24 mouse cellular contexts compared by ENCODE assay signal in the genomic region with DNA sequence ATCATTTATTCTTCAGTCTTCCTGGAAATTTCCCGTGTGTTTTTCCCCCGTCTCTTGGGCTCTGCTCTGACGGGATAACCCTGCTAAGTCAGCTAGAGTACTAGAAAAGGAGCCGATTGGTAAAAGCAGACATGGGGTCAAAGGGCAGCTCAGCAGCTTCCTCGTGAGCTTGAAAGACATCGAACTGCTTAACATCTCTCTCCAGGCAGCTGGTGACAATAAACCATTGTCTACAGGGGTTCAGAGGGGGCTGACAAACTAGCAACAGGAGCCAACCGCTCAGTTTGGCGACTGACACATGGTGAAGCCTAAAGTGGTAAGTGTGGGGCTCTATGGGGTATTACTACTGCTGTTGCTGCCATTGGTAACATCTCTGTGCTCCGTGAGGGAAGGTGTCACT. TPM values are rescaled to one million over a fixed set of nuclear protein-coding genes. Genes with fewer than 3 reads are reported as not detected.
DNase-seq lines count a peak whose midpoint lies in the region; ATAC-seq and TF ChIP-seq lines count a peak whose summit lies in the region.
"Had no signal": no experiment of that assay in that cellular context is flagged by ENCODE, and none has a peak within 500 bp of the region (broad histone marks: within the 10 kb centered on the region; RNA-seq: fewer than 3 reads in every experiment).

No protein-coding gene starts in this region.

- no peak overlapping the region for H3K4me3 ChIP-seq in midbrain, embryonic 11.5 days (ENCODE audit: low read depth, low read length)
- no peak overlapping the region for H3K4me3 ChIP-seq in midbrain, embryonic 14.5 days (replicated peaks; ENCODE audit: low read depth, low read length)
- H3K4me3 ChIP-seq in limb, embryonic 10.5 days: no peak overlapping the region
- no peak overlapping the region for H3K4me3 ChIP-seq in left cerebral cortex, adult 2 months
- H3K4me3 ChIP-seq in forebrain, embryonic 14.5 days (ENCODE audit: low read depth, low read length): no peak overlapping the region
- H3K4me3 ChIP-seq: heart, adult 2 months; heart, embryonic 13.5 days; liver, embryonic 13.5 days; megakaryocyte, embryonic 14.5 days; stomach, embryonic 15.5 days had no signal

- 3% methylated on average over 9 of the region's 9 CpGs for WGBS in midbrain, embryonic 11.5 days
- 6% methylated on average over 9 of the region's 9 CpGs for WGBS in midbrain, embryonic 14.5 days
- 7% methylated on average over 9 of the region's 9 CpGs for whole genome bisulfite sequencing in limb, embryonic 10.5 days
- WGBS in forebrain, embryonic 14.5 days: 14% methylated on average over 9 of the region's 9 CpGs

- no peak overlapping the region for H3K4me2 ChIP-seq in midbrain, embryonic 11.5 days
- H3K4me2 ChIP-seq in midbrain, embryonic 14.5 days (ENCODE audit: low read length): no peak overlapping the region
- no peak overlapping the region for H3K4me2 ChIP-seq in forebrain, embryonic 14.5 days (ENCODE audit: low read length)
- H3K4me2 ChIP-seq: heart, embryonic 13.5 days; hindbrain, embryonic 14.5 days; liver, embryonic 13.5 days; stomach, embryonic 15.5 days had no signal

- intact Hi-C loops in left cerebral cortex, adult 2 months (cut with DNase I): no loop called here

- TF ChIP-seq CTCF in left cerebral cortex, adult 2 months (IDR thresholded peaks at IDR 0.05): no peak

- H3K27ac ChIP-seq in midbrain, embryonic 11.5 days (ENCODE audit: low read depth, low read length): no peak overlapping the region
- no peak overlapping the region for H3K27ac ChIP-seq in midbrain, embryonic 14.5 days (replicated peaks; ENCODE audit: low read depth, low read length)
- peak overlapping the region; percentile 70; the same call in 1 of the 2 replicates for H3K27ac ChIP-seq in limb, embryonic 10.5 days
- no peak overlapping the region for H3K27ac ChIP-seq in left cerebral cortex, adult 2 months
- no peak overlapping the region for H3K27ac ChIP-seq in forebrain, embryonic 14.5 days (ENCODE audit: low read depth, low read length)
- H3K27ac ChIP-seq: heart, adult 2 months; heart, embryonic 13.5 days; hindbrain, embryonic 14.5 days; liver, embryonic 13.5 days; stomach, embryonic 15.5 days had no signal

- H3K9ac ChIP-seq in midbrain, embryonic 11.5 days (ENCODE audit: low read length): no peak overlapping the region
- H3K9ac ChIP-seq in midbrain, embryonic 14.5 days (replicated peaks; ENCODE audit: low read length): no peak overlapping the region
- no peak overlapping the region for H3K9ac ChIP-seq in forebrain, embryonic 14.5 days (ENCODE audit: low read length)
- H3K9ac ChIP-seq: heart, embryonic 13.5 days; hindbrain, embryonic 14.5 days; liver, embryonic 13.5 days; stomach, embryonic 15.5 days had no signal

- ATAC-seq in midbrain, embryonic 11.5 days (ENCODE audit: low FRiP score): peak; percentile 44; the same call in 1 of the 2 replicates
- no peak for ATAC-seq in midbrain, embryonic 14.5 days (ENCODE audit: low FRiP score, low TSS enrichment)
- ATAC-seq in activated CD4-positive, CD25-positive, alpha-beta regulatory T cell, adult 4 months: no peak
- ATAC-seq in forebrain, embryonic 14.5 days: no peak

- H3K4me1 ChIP-seq in midbrain, embryonic 11.5 days (ENCODE audit: control insufficient read depth, insufficient read depth, low read length): peaks cover 18% of the 10 kb centered on the region
- 0 out of 2 replicates have a peak, but pooled peaks cover 10% of the 10 kb centered on the region for H3K4me1 ChIP-seq in midbrain, embryonic 14.5 days (ENCODE audit: control insufficient read depth, insufficient read depth, low read length)
- peaks cover 62% of the 10 kb centered on the region for H3K4me1 ChIP-seq in limb, embryonic 10.5 days
- H3K4me1 ChIP-seq in forebrain, embryonic 14.5 days (ENCODE audit: control insufficient read depth, insufficient read depth, low read length): peaks cover 5% of the 10 kb centered on the region
- H3K4me1 ChIP-seq: megakaryocyte, embryonic 14.5 days had no signal

- DNase-seq in midbrain, embryonic 11.5 days (ENCODE audit: low spot score, missing footprints): peak; percentile 86
- DNase-seq in midbrain, embryonic 14.5 days: no peak
- peak; percentile 81 for DNase-seq in embryo, embryonic 10.5 days (ENCODE audit: low spot score)
- no peak for DNase-seq in limb, embryonic 10.5 days (ENCODE audit: low spot score)
- DNase-seq in left cerebral cortex, adult 2 months (ENCODE audit: extremely low spot score in 1 of 2, low spot score in 2 of 2): no peak
- no peak for DNase-seq in forebrain, embryonic 14.5 days (ENCODE audit: low spot score)
- DNase-seq: adrenal gland, adult 2 months; cerebellum, adult 11-12 months; cerebellum, postnatal 10 days; gastrocnemius, postnatal 36 days; heart, adult 2 months; heart, postnatal 14 days; kidney, postnatal 14 days; liver, embryonic 13.5 days; lung, adult 2 months; lung, postnatal 36 days; right cerebral cortex, adult 18-20 months; right cerebral cortex, postnatal 4 days; thymus, postnatal 36 days had no signal

- H3K27me3 ChIP-seq in midbrain, embryonic 11.5 days (ENCODE audit: control insufficient read depth, insufficient read depth, low read length): peaks cover 4% of the 10 kb centered on the region
- no peaks in the 10 kb centered on the region; the same call in 1 of the 2 replicates for H3K27me3 ChIP-seq in midbrain, embryonic 14.5 days (ENCODE audit: control insufficient read depth, insufficient read depth, low read length)
- H3K27me3 ChIP-seq in limb, embryonic 10.5 days (ENCODE audit: low read depth, poor library complexity, severe bottlenecking): no peaks in the 10 kb centered on the region
- no peaks in the 10 kb centered on the region for H3K27me3 ChIP-seq in forebrain, embryonic 14.5 days (replicated peaks; ENCODE audit: control insufficient read depth, insufficient read depth, low read length)
- H3K27me3 ChIP-seq: liver, embryonic 13.5 days; stomach, embryonic 15.5 days had no signal

- H3K36me3 ChIP-seq in midbrain, embryonic 11.5 days (ENCODE audit: control insufficient read depth, insufficient read depth, low read length): no peaks in the 10 kb centered on the region
- H3K36me3 ChIP-seq in midbrain, embryonic 14.5 days (ENCODE audit: control insufficient read depth, insufficient read depth, low read length): no peaks in the 10 kb centered on the region
- no peaks in the 10 kb centered on the region for H3K36me3 ChIP-seq in limb, embryonic 10.5 days
- no peaks in the 10 kb centered on the region for H3K36me3 ChIP-seq in forebrain, embryonic 14.5 days (ENCODE audit: control insufficient read depth, insufficient read depth, low read length)
- H3K36me3 ChIP-seq: heart, embryonic 13.5 days; liver, embryonic 13.5 days; stomach, embryonic 15.5 days had no signal

- 0 out of 2 replicates have a peak, but pooled peaks cover 4% of the 10 kb centered on the region for H3K9me3 ChIP-seq in midbrain, embryonic 11.5 days (ENCODE audit: control insufficient read depth, low read length)
- 0 out of 2 replicates have a peak, but pooled peaks cover 4% of the 10 kb centered on the region for H3K9me3 ChIP-seq in midbrain, embryonic 14.5 days (ENCODE audit: control insufficient read depth, low read length)
- H3K9me3 ChIP-seq in limb, embryonic 10.5 days (replicated peaks): no peaks in the 10 kb centered on the region
- H3K9me3 ChIP-seq in forebrain, embryonic 14.5 days (replicated peaks; ENCODE audit: control insufficient read depth, low read length): no peaks in the 10 kb centered on the region
- H3K9me3 ChIP-seq: liver, embryonic 13.5 days; stomach, embryonic 15.5 days had no signal

RNA-seq across cellular contexts. Expression of a gene that starts 30.6 kb away (rescaled TPM):
- 5.3 and 6.3 TPM in 2 replicates for polyA plus RNA-seq in midbrain, embryonic 11.5 days (2014; fragmentation: Nextera tagmentation; extraction: Ambion mirVana)
- 4.2 TPM in 2 replicates for polyA plus RNA-seq in midbrain, embryonic 14.5 days (2014; fragmentation: Nextera tagmentation; extraction: Ambion mirVana)
- polyA plus RNA-seq in limb, embryonic 10.5 days (2016; fragmentation: Nextera tagmentation; extraction: Ambion mirVana): 13.2 and 13.5 TPM in 2 replicates
- total RNA-seq in left cerebral cortex, adult 2 months (2021): 1 to 10 TPM; 5.0 to 7.9 TPM
- polyA plus RNA-seq in activated CD4-positive, CD25-positive, alpha-beta regulatory T cell, adult 4 months (2017; shearing (Covaris generic)): not detected
- polyA plus RNA-seq in forebrain, embryonic 14.5 days (2014; fragmentation: Nextera tagmentation; extraction: Ambion mirVana): 3.4 and 3.9 TPM in 2 replicates

Comparison
In these comparisons a context has a peak if more than half of its experiments do, and no peak if none do; other contexts are left out.
1. DNase-seq: peak in midbrain, embryonic 11.5 days (single experiment) and embryo, embryonic 10.5 days (single experiment); none in midbrain, embryonic 14.5 days (single experiment), limb, embryonic 10.5 days (single experiment), left cerebral cortex, adult 2 months (0 of 2) and forebrain, embryonic 14.5 days (single experiment).